Mouse (Mus musculus) cerebellum, adult 8-10 months (tissue): ENCODE data around the gene Taco1.
A peak's percentile ranks its signal among the peaks of the same experiment; 100 is the strongest.
"Not testable (repeated sequence)": the region's sequence is repeated elsewhere in the genome, so short reads cannot be mapped to it uniquely, and the experiment has no call there.

ENCODE experiments used
- DNase-seq: peaks from one replicate; pipeline ENCODE4 v3.0.0; 2022

Taco1 gene

DNA sequence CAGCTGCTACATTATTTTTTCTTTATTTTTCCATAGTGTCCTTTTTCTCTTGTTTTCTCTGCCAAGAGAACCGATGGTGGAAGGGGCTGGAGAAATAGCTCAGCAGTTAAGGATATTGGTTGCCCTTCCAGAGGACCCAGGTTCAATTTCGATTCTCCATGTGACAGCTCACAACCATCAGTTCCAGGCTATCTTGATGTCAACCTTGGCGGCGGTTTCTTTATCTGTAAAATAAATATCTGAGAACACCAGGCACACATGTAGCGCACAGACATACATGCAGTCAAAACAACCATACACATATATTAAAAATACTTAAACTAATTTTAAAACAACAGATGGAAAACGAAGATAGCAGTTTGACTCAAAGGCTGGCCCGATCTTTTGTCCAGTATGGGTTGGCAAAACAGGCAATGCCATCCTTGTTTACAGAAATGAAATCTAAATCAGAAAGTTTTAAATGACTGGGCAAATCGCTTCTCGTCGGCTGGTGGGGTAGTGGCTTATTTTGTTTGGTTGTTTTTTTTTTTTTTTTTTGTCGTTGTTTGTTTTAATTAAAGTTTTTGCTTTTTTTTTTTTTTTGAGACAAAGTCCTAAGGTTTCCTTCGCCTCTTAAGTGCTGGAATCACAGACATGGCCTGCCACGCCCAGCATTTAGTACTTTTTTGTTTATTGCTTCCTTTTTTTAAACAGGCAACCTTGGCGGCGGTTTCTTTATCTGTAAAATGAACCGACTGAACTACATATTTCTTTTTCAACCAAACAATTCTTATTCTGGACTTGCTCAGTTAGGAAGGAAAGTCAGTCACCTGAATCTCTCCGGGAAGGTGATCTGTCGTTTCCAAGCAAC is 563 bp upstream of the Taco1 start:
- no peak for DNase-seq

- DNase-seq, result not testable (repeated sequence)
These were observed 755 bp downstream of the Taco1 start for GRCm38 (mm10) chr11:106066616-106067015.

- no peak for DNase-seq
These were observed 7.9 kb downstream of the Taco1 start for GRCm38 (mm10) chr11:106073774-106074173.

DNA sequence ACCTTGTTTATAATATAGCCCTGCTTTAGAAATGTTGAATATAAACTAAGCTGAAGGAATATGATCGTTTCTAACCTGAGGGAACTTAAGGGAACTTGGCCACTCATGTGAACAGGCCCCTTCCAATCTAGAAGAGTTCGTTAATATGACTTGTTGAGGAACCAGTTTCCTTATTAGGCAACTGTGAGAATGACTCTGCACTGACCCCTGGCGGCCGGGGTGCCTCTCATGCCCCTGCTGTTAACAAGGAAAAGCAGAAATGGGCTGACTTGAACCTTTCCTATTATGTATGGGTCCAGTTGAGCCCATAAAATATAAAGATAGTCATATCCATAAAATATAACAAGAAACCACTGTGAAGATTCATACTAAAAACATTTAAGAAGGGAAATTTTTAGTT is 10.5 kb downstream of the Taco1 start:
- DNase-seq, result peak; percentile 61

GRCm38 (mm10) chr11:106083708-106084701 is 18.1 kb downstream of the Taco1 start, which contains the start of gene Map3k3:
Gene Map3k3, plus strand, starts transcription at chr11:106084613.
- peak; percentile 99 for DNase-seq

GRCm38 (mm10) chr11:106084911-106085561 is 19.2 kb downstream of the Taco1 start:
- peak; percentile 64 for DNase-seq

DNA sequence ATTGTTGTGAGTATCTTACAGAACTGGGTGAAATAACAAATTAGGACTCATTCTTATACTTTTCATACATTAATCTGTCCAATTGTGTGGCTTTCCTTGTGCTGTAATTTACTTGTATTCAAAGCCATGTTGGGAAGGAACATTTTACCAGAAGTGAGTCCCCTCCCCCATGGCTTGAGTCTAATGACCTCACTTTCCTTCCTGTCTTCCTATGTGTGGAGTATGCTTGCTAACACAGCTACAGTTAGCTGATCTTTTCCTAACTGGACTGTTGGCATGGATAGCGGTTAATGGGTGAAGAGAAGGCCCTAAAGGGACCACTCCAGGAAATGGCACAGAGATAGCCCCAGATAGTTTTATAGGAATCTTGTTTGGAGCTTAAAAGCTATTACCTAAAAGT is 32.4 kb downstream of the Taco1 start:
- DNase-seq, result no peak

DNA sequence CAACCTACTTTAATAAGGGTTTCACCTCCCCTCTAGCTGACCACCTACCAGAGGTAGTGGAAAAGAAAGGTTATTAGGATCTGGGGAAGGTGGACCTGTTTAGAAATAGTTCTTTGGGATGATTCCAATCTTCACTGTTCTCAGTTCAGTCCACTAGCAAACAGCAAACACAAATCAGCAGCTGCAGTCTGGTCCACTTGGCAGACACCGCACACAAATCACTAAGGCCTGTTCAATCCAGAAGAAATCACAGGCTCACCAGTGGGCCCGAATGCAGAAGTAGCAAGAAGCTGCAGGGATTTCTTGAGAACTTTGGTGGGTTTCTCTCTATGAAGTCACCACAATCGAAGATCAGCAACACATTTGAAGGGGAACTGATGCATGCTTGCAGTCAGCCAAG is 37.0 kb downstream of the Taco1 start:
- DNase-seq, result no peak

DNA sequence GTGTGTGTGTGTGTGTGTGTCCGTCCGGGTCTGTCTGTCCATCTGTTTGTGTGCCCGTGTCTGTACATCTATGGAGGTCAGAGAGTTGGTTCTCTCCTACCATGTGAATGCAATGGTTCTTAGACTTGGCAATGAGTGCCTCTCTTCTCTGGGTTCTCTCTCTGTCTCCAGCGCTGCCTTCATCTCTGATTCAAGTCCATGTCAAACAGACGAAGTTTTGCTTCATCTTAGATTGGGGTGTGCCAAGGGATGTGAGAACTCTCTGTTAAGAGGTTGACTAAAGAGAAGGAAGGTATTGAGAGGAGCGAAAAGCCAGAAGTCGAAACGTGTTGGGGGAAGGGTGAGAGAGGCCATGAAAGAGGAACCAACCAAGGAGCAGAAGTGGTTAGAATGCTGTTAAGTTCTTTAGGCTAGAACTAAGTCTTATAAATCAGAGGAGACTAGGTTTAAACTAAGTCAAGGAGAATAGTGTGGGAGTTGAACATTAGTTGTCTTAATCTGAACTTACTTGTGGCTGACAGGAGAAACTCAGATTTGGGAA is 40.3 kb downstream of the Taco1 start:
- DNase-seq, result no peak

DNA sequence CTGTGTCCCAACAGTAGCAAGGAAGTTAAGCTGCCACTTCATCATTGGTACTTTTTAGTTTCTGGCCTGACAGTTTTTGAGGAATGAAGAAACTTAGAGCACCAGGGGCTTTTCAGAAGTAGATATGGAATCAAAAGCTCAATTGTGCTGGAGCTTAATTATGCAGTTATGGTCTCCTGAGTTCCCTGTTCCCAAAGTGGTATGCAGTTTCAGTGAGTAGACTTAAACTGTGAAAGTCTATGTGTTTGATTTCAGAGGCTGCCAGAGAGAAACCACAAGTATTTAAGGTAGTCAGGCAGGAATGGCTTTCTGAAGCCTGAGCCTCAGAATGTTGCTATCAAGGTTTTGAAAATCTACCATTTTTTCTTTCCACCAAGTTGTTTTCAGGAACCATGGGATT is 45.8 kb downstream of the Taco1 start:
- no peak for DNase-seq

DNA sequence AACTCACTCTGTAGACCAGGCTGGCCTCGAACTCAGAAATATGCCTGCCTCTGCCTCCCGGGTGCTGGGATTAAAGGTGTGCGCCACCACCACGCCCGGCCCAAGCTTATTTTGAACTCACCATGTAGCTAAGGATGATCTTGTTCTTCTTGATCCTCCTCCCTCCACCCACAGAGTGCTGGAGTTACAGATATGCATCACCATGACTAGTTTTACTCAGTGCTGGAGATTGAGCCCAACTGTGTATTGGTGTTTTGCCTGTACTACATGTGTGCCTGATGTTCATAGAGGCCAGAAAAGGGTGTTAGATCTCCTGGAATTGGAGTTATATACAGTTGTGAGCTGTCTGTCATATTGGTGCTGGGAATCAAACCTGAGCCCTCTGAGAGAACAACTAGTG is 56.4 kb downstream of the Taco1 start:
- DNase-seq, result no peak

- DNase-seq, result no peak
These were observed 56.9 kb downstream of the Taco1 start for GRCm38 (mm10) chr11:106122736-106123135.
